Mouse (Mus musculus) adipocyte (in vitro differentiated cells): ENCODE data around the gene Gm7298.
"Not testable (repeated sequence)": the region's sequence is repeated elsewhere in the genome, so short reads cannot be mapped to it uniquely, and the experiment has no call there.

Experiments used
- DNase-seq: peaks from one replicate; pipeline ENCODE4 v3.0.0-alpha.2; 2016; ENCODE audit warnings: low spot score

Gene Gm7298

GRCm38 (mm10) chr6:121732632-121733031 lies at the start of gene Gm7298:
Gm7298 (plus strand) TSS chr6:121732932.
- DNase-seq: no peak

- no peak for DNase-seq
These were observed 95.3 kb downstream of the Gm7298 start for GRCm38 (mm10) chr6:121828034-121828433.

- no peak for DNase-seq
These were observed 103.6 kb downstream of the Gm7298 start for GRCm38 (mm10) chr6:121836361-121836760.

- DNase-seq: not testable (repeated sequence)
These were observed 105.5 kb downstream of the Gm7298 start, which contains the start of gene Mug1 for GRCm38 (mm10) chr6:121838271-121838670. Mug1 (plus strand) TSS chr6:121838541.
